In genomic region chr13:11432465-11433339, GRCm38 (mm10) we compare ENCODE assay signal across 10 mouse cellular contexts.
DNase-seq lines count a peak whose midpoint lies in the region; ATAC-seq lines count a peak whose summit lies in the region.
"Had no signal": no experiment of that assay in that cellular context is flagged by ENCODE, and none has a peak within 500 bp of the region (broad histone marks: within the 10 kb centered on the region; RNA-seq: fewer than 3 reads in every experiment).

No protein-coding gene starts in this region.

- intact Hi-C loops in heart, postnatal 14 days (cut with DNase I), result no loop called here

- H3K9me3 ChIP-seq in hindbrain, embryonic 11.5 days (ENCODE audit: control insufficient read depth, low read length), result no peaks in the 10 kb centered on the region
- H3K9me3 ChIP-seq: lung, embryonic 15.5 days had no signal

- ATAC-seq in hindbrain, embryonic 11.5 days (ENCODE audit: low FRiP score), result no peak

- H3K4me2 ChIP-seq in hindbrain, embryonic 11.5 days (replicated peaks; ENCODE audit: low read depth, low read length), result no peak overlapping the region
- H3K4me2 ChIP-seq: lung, embryonic 15.5 days had no signal

- H3K27ac ChIP-seq in hindbrain, embryonic 11.5 days (ENCODE audit: low read depth, low read length), result no peak overlapping the region
- H3K27ac ChIP-seq: lung, embryonic 15.5 days had no signal

- H3K9ac ChIP-seq in hindbrain, embryonic 11.5 days (ENCODE audit: low read depth, low read length), result no peak overlapping the region
- H3K9ac ChIP-seq: lung, embryonic 15.5 days had no signal

- DNase-seq in kidney, postnatal 10 days, result peak; percentile 15
- DNase-seq in kidney, adult 8-10 months, result no peak
- peak; percentile 48 to 68 for DNase-seq in adrenal gland, postnatal 36 days
- peak; percentile 35 to 63 for DNase-seq in heart, postnatal 14 days
- peak; percentile 22 to 47 for DNase-seq in right cerebral cortex, adult 2 months (ENCODE audit: low spot score in 2 of 2)
- DNase-seq in hindbrain, embryonic 11.5 days (ENCODE audit: low spot score), result no peak
- no peak for DNase-seq in adipocyte (ENCODE audit: low spot score)
- DNase-seq in thymus, postnatal 25 days, result no peak
- DNase-seq: cerebellum, adult 11 months had no signal

- H3K4me1 ChIP-seq in hindbrain, embryonic 11.5 days (replicated peaks; ENCODE audit: control insufficient read depth, insufficient read depth, low read length), result no peaks in the 10 kb centered on the region
- H3K4me1 ChIP-seq: lung, embryonic 15.5 days had no signal

- H3K36me3 ChIP-seq in hindbrain, embryonic 11.5 days (ENCODE audit: control insufficient read depth, insufficient read depth, low read length), result no peaks in the 10 kb centered on the region
- H3K36me3 ChIP-seq: lung, embryonic 15.5 days had no signal

- no peak overlapping the region for H3K4me3 ChIP-seq in hindbrain, embryonic 11.5 days (ENCODE audit: low read depth, low read length)
- H3K4me3 ChIP-seq: lung, embryonic 15.5 days had no signal

- no peaks in the 10 kb centered on the region for H3K27me3 ChIP-seq in hindbrain, embryonic 11.5 days (ENCODE audit: control insufficient read depth, insufficient read depth, low read length)
- H3K27me3 ChIP-seq: lung, embryonic 15.5 days had no signal

- WGBS in hindbrain, embryonic 11.5 days, result 87% methylated on average over 7 of the region's 7 CpGs

Comparison
In these comparisons a context has a peak if more than half of its experiments do, and no peak if none do; other contexts are left out.
1. DNase-seq: peak in kidney, postnatal 10 days (single experiment), adrenal gland, postnatal 36 days (2 of 2), heart, postnatal 14 days (2 of 2) and right cerebral cortex, adult 2 months (2 of 2); none in kidney, adult 8-10 months (0 of 2), hindbrain, embryonic 11.5 days (single experiment), adipocyte (single experiment) and thymus, postnatal 25 days (single experiment).